Mouse (Mus musculus): ENCODE results near the gene Dera.
A peak's percentile ranks its signal among the peaks of the same experiment; 100 is the strongest.
"Not testable (repeated sequence)": the region's sequence is repeated elsewhere in the genome, so short reads cannot be mapped to it uniquely, and the experiment has no call there.

The Dera gene

GRCm38 (mm10) chr6:137754056-137754856, at the start of gene Dera:
Dera (plus strand) TSS chr6:137754546.
- DNase-seq (ENCODE audit: low spot score in 2 of 2) = peak; percentile 29 to 39

- DNase-seq (ENCODE audit: low spot score in 2 of 2) = no peak
These were observed 48.1 kb upstream of the Dera start for GRCm38 (mm10) chr6:137706209-137706608.

- DNase-seq (ENCODE audit: low spot score in 2 of 2) = not testable (repeated sequence)
These were observed 45.5 kb upstream of the Dera start for GRCm38 (mm10) chr6:137708726-137709405.

- DNase-seq (ENCODE audit: low spot score in 2 of 2) = no peak
These were observed 43.9 kb upstream of the Dera start for GRCm38 (mm10) chr6:137710179-137711037.

- no peak for DNase-seq (ENCODE audit: low spot score in 2 of 2)
These were observed 41.6 kb upstream of the Dera start for GRCm38 (mm10) chr6:137712654-137713309.

GRCm38 (mm10) chr6:137713310-137713664, 41.1 kb upstream of the Dera start:
- no peak for DNase-seq (ENCODE audit: low spot score in 2 of 2)

- no peak for DNase-seq (ENCODE audit: low spot score in 2 of 2)
These were observed 37.5 kb upstream of the Dera start for GRCm38 (mm10) chr6:137716802-137717201.

GRCm38 (mm10) chr6:137722220-137722931, 32.0 kb upstream of the Dera start:
- no peak for DNase-seq (ENCODE audit: low spot score in 2 of 2)

GRCm38 (mm10) chr6:137723898-137724297, 30.4 kb upstream of the Dera start:
- DNase-seq (ENCODE audit: low spot score in 2 of 2) = no peak

- DNase-seq (ENCODE audit: low spot score in 2 of 2) = no peak
These were observed 19.9 kb upstream of the Dera start for GRCm38 (mm10) chr6:137734460-137734845.

- DNase-seq (ENCODE audit: low spot score in 2 of 2) = peak; percentile 92 to 94
These were observed 19.3 kb upstream of the Dera start, which contains the start of gene Strap for GRCm38 (mm10) chr6:137734846-137735609. Strap (plus strand) TSS chr6:137735078.

- DNase-seq (ENCODE audit: low spot score in 2 of 2) = no peak
These were observed 18.6 kb upstream of the Dera start for GRCm38 (mm10) chr6:137735671-137736238.

GRCm38 (mm10) chr6:137740972-137741371, 13.4 kb upstream of the Dera start:
- no peak for DNase-seq (ENCODE audit: low spot score in 2 of 2)

- DNase-seq (ENCODE audit: low spot score in 2 of 2) = no peak
These were observed 9.6 kb upstream of the Dera start for GRCm38 (mm10) chr6:137744700-137745099.

GRCm38 (mm10) chr6:137747174-137747928, 7.0 kb upstream of the Dera start:
- no peak for DNase-seq (ENCODE audit: low spot score in 2 of 2)

- no peak for DNase-seq (ENCODE audit: low spot score in 2 of 2)
These were observed 2.6 kb upstream of the Dera start for GRCm38 (mm10) chr6:137751551-137752274.

- no peak for DNase-seq (ENCODE audit: low spot score in 2 of 2)
These were observed 2.1 kb upstream of the Dera start for GRCm38 (mm10) chr6:137752275-137752655.

- DNase-seq (ENCODE audit: low spot score in 2 of 2) = no peak
These were observed 499 bp downstream of the Dera start for GRCm38 (mm10) chr6:137754857-137755232.

GRCm38 (mm10) chr6:137756310-137756709, 2.0 kb downstream of the Dera start:
- DNase-seq (ENCODE audit: low spot score in 2 of 2) = no peak

All from right cerebral cortex, postnatal 36 days (tissue).